23 mouse cellular contexts compared by ENCODE assay signal in genomic region chr2:74559822-74560221, GRCm38 (mm10).
"Had no signal": no experiment of that assay in that cellular context is flagged by ENCODE, and none has a peak within 500 bp of the region (broad histone marks: within the 10 kb centered on the region; RNA-seq: fewer than 3 reads in every experiment).

No protein-coding gene starts in this region.

- H3K4me1 ChIP-seq: hindbrain, embryonic 13.5 days; hindbrain, embryonic 15.5 days; kidney, embryonic 15.5 days; limb, embryonic 15.5 days; liver, embryonic 12.5 days had no signal

- H3K27me3 ChIP-seq: heart, embryonic 12.5 days; hindbrain, embryonic 13.5 days; hindbrain, embryonic 15.5 days; kidney, embryonic 15.5 days; limb, embryonic 13.5 days; limb, embryonic 15.5 days; liver, embryonic 12.5 days had no signal

- H3K4me3 ChIP-seq: heart, embryonic 10.5 days; heart, embryonic 12.5 days; hindbrain, embryonic 13.5 days; hindbrain, embryonic 15.5 days; kidney, embryonic 15.5 days; limb, embryonic 13.5 days; limb, embryonic 15.5 days; liver, embryonic 12.5 days had no signal

- DNase-seq: gastrocnemius, postnatal 14 days; heart, adult 18-20 months; heart, postnatal 10 days; heart, postnatal 36 days; kidney, adult 11 months; kidney, adult 2 months; kidney, adult 9 months; kidney, postnatal 14 days; kidney, postnatal 36 days; layer of hippocampus, adult 9-11 months; layer of hippocampus, postnatal 36 days; left cerebral cortex, postnatal 4 days had no signal

- ATAC-seq: hindbrain, postnatal 0 days; intestine, embryonic 16.5 days; liver, embryonic 12.5 days had no signal

- H3K9ac ChIP-seq: heart, embryonic 12.5 days; hindbrain, embryonic 13.5 days; hindbrain, embryonic 15.5 days; kidney, embryonic 15.5 days; limb, embryonic 13.5 days; limb, embryonic 15.5 days; liver, embryonic 12.5 days had no signal

- H3K9me3 ChIP-seq: heart, embryonic 10.5 days; heart, embryonic 12.5 days; hindbrain, embryonic 13.5 days; hindbrain, embryonic 15.5 days; kidney, embryonic 15.5 days; limb, embryonic 13.5 days; limb, embryonic 15.5 days; liver, embryonic 12.5 days had no signal

- H3K27ac ChIP-seq: heart, embryonic 10.5 days; hindbrain, embryonic 13.5 days; hindbrain, embryonic 15.5 days; hindbrain, postnatal 0 days; kidney, embryonic 15.5 days; kidney, postnatal 0 days; limb, embryonic 13.5 days; limb, embryonic 15.5 days; liver, embryonic 12.5 days had no signal
